20 mouse cellular contexts compared by ENCODE assay signal in genomic region chr7:95323084-95323483, GRCm38 (mm10).
A peak's percentile ranks its signal among the peaks of the same experiment; 100 is the strongest.
DNase-seq lines count a peak whose midpoint lies in the region; ATAC-seq lines count a peak whose summit lies in the region.
"Had no signal": no experiment of that assay in that cellular context is flagged by ENCODE, and none has a peak within 500 bp of the region (broad histone marks: within the 10 kb centered on the region; RNA-seq: fewer than 3 reads in every experiment).

No protein-coding gene starts in this region.

- no peak for ATAC-seq in activated CD4-positive, CD25-positive, alpha-beta regulatory T cell, adult 4 months
- ATAC-seq: inflammation-experienced regulatory T-cells, adult 6 months had no signal

- DNase-seq in cerebellum, postnatal 14 days = peak; percentile 4 to 5
- DNase-seq in cerebellum, adult 11-12 months = no peak
- DNase-seq in layer of hippocampus, adult 11-12 months (ENCODE audit: low spot score) = peak; percentile 7
- no peak for DNase-seq in layer of hippocampus, adult 9-10 months (ENCODE audit: low spot score)
- DNase-seq in right cerebral cortex, postnatal 10 days (ENCODE audit: low spot score in 2 of 2) = peak; percentile 28 to 36
- DNase-seq in right cerebral cortex, adult 18-20 months = no peak
- no peak for DNase-seq in frontal cortex, adult 2 months (ENCODE audit: extremely low spot score in 1 of 2, low spot score in 1 of 2)
- DNase-seq: adrenal gland, adult 2 months; cerebellum, adult 8-10 months; gastrocnemius, postnatal 14 days; heart, adult 11 months; heart, postnatal 10 days; kidney, adult 18-20 months; liver, embryonic 13.5 days; lung, adult 2 months; lung, postnatal 14 days; right cerebral cortex, postnatal 14 days; thymus, adult 2 months had no signal

Comparison
In these comparisons a context has a peak if more than half of its experiments do, and no peak if none do; other contexts are left out.
1. DNase-seq: peak in cerebellum, postnatal 14 days (2 of 2), layer of hippocampus, adult 11-12 months (single experiment) and right cerebral cortex, postnatal 10 days (2 of 2); none in cerebellum, adult 11-12 months (single experiment), layer of hippocampus, adult 9-10 months (single experiment), right cerebral cortex, adult 18-20 months (single experiment) and frontal cortex, adult 2 months (0 of 2).